Mouse (Mus musculus): Measurements from ENCODE around the gene Mrrf. TPM values are rescaled to one million over a fixed set of nuclear protein-coding genes. Genes with fewer than 3 reads are reported as not detected.
A peak's percentile ranks its signal among the peaks of the same experiment; 100 is the strongest.

Gene Mrrf
- polyA plus RNA-seq, 1 experiment from 2014 or later: 25.7 TPM

- no peak overlapping the region; the same call in 1 of the 2 replicates for H3K4me2 ChIP-seq
- H3K36me3 ChIP-seq (ENCODE audit: poor library complexity, severe bottlenecking): no peaks in the 10 kb centered on the region
- no peak overlapping the region for H3K4me3 ChIP-seq
- H3K27me3 ChIP-seq: peaks cover 62% of the 10 kb centered on the region
- no peak overlapping the region for H3K27ac ChIP-seq
- WGBS: 50% methylated on average over 4 of the region's 4 CpGs
- ATAC-seq: no peak
- H3K9ac ChIP-seq: no peak overlapping the region
- H3K4me1 ChIP-seq: peaks cover 26% of the 10 kb centered on the region
- no peaks in the 10 kb centered on the region for H3K9me3 ChIP-seq (replicated peaks)
These were observed 68.4 kb downstream of the Mrrf start for GRCm38 (mm10) chr2:36204595-36204994.

GRCm38 (mm10) chr2:36207071-36207470 lies 70.9 kb downstream of the Mrrf start:
- peaks cover 63% of the 10 kb centered on the region for H3K27me3 ChIP-seq
- peaks cover 25% of the 10 kb centered on the region for H3K4me1 ChIP-seq
- no peaks in the 10 kb centered on the region for H3K9me3 ChIP-seq (replicated peaks)
- no peak overlapping the region for H3K27ac ChIP-seq
- H3K4me3 ChIP-seq: no peak overlapping the region
- H3K4me2 ChIP-seq: no peak overlapping the region
- WGBS: 59% methylated on average over 11 of the region's 11 CpGs
- no peak overlapping the region; the same call in 1 of the 2 replicates for H3K9ac ChIP-seq
- H3K36me3 ChIP-seq (ENCODE audit: poor library complexity, severe bottlenecking): no peaks in the 10 kb centered on the region
- no peak for ATAC-seq

DNA sequence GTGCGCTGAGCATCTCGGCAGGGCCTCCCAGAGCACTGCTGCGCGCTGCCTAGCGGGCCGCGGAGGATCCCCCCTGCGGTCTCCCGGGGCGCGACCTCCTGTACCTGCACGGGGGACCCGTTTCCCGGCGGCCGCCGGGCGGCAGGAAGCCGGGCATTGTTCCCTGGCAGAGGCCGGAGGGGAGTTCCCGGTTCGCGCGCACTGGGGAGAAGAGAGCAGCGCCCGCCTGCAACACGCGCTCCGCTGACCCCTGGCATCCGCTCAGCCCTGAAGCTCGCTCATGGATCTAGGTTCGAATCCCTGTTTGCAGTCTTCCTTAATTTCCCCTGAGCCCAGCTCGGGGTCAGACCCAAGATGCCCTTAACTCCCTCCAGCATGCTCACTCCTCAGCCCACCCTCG lies 74.6 kb downstream of the Mrrf start:
- Histone ChIP-seq H3K27me3 (peaks cover 45% of the 10 kb centered on the region), H3K4me1 (peaks cover 14% of the 10 kb centered on the region), H3K4me2 (peak overlapping the region; percentile 40), H3K9ac (peak overlapping the region; percentile 50), H3K4me3 (peak overlapping the region; percentile 25), H3K36me3 (ENCODE audit: poor library complexity, severe bottlenecking) (no peaks in the 10 kb centered on the region), H3K27ac (no peak overlapping the region), H3K9me3 (replicated peaks) (no peaks in the 10 kb centered on the region)
- 3% methylated on average over 33 of the region's 34 CpGs for WGBS
- ATAC-seq: no peak

- no peak overlapping the region for H3K27ac ChIP-seq
- no peak overlapping the region for H3K9ac ChIP-seq
- H3K4me3 ChIP-seq: no peak overlapping the region
- 12% methylated on average over 7 of the region's 7 CpGs for WGBS
- H3K4me2 ChIP-seq: no peak overlapping the region
- peaks cover 45% of the 10 kb centered on the region for H3K27me3 ChIP-seq
- H3K36me3 ChIP-seq (ENCODE audit: poor library complexity, severe bottlenecking): no peaks in the 10 kb centered on the region
- peaks cover 14% of the 10 kb centered on the region for H3K4me1 ChIP-seq
- no peak for ATAC-seq
- H3K9me3 ChIP-seq (replicated peaks): no peaks in the 10 kb centered on the region
These were observed 75.6 kb downstream of the Mrrf start for GRCm38 (mm10) chr2:36211785-36212184.

DNA sequence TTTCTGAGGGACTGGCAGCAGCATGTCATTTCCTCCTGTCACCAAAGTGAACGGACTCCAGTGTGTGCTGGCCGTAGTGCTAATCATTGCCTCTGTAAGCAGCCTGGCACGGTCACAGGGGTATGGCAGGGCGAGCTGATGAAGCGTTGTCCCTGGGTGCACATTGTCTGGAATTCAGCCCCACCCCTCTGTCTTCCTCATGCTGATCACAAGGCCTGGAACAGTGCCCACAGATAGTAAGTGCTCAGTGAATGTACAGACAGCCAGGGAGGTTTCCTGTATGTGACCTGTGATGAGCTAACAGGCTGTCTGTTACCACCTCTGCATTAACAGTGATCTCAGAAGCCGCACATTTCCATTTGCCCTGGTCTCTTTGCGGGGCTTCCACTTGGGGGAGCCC lies 76.9 kb downstream of the Mrrf start:
- Histone ChIP-seq H3K4me1 (peaks cover 14% of the 10 kb centered on the region), H3K36me3 (ENCODE audit: poor library complexity, severe bottlenecking) (no peaks in the 10 kb centered on the region), H3K4me3 (no peak overlapping the region), H3K4me2 (no peak overlapping the region), H3K27ac (no peak overlapping the region), H3K9ac (no peak overlapping the region), H3K27me3 (peaks cover 42% of the 10 kb centered on the region), H3K9me3 (replicated peaks) (no peaks in the 10 kb centered on the region)
- 54% methylated on average over 7 of the region's 7 CpGs for WGBS
- no peak for ATAC-seq

- 7% methylated on average over 8 of the region's 8 CpGs for WGBS
- Histone ChIP-seq H3K27ac (no peak overlapping the region), H3K9ac (no peak overlapping the region), H3K36me3 (ENCODE audit: poor library complexity, severe bottlenecking) (no peaks in the 10 kb centered on the region), H3K4me3 (no peak overlapping the region), H3K4me2 (no peak overlapping the region), H3K4me1 (peaks cover 14% of the 10 kb centered on the region), H3K9me3 (replicated peaks) (no peaks in the 10 kb centered on the region), H3K27me3 (peaks cover 38% of the 10 kb centered on the region)
- peak; percentile 88 for ATAC-seq
These were observed 77.8 kb downstream of the Mrrf start for GRCm38 (mm10) chr2:36214023-36214422.

GRCm38 (mm10) chr2:36214425-36214824 lies 78.2 kb downstream of the Mrrf start:
- Histone ChIP-seq H3K9ac (no peak overlapping the region), H3K27ac (no peak overlapping the region), H3K27me3 (peaks cover 34% of the 10 kb centered on the region), H3K9me3 (replicated peaks) (no peaks in the 10 kb centered on the region), H3K4me2 (no peak overlapping the region), H3K4me1 (peaks cover 14% of the 10 kb centered on the region), H3K36me3 (ENCODE audit: poor library complexity, severe bottlenecking) (no peaks in the 10 kb centered on the region), H3K4me3 (no peak overlapping the region)
- ATAC-seq: no peak
- WGBS: 63% methylated on average over 5 of the region's 5 CpGs

GRCm38 (mm10) chr2:36215203-36215739 lies 79.1 kb downstream of the Mrrf start:
- no peak overlapping the region for H3K27ac ChIP-seq
- H3K9ac ChIP-seq: no peak overlapping the region
- H3K27me3 ChIP-seq: peaks cover 26% of the 10 kb centered on the region
- H3K36me3 ChIP-seq (ENCODE audit: poor library complexity, severe bottlenecking): no peaks in the 10 kb centered on the region
- H3K9me3 ChIP-seq (replicated peaks): no peaks in the 10 kb centered on the region
- no peak for ATAC-seq
- H3K4me2 ChIP-seq: no peak overlapping the region
- no peak overlapping the region for H3K4me3 ChIP-seq
- peaks cover 14% of the 10 kb centered on the region for H3K4me1 ChIP-seq
- 86% methylated on average over 5 of the region's 5 CpGs for WGBS

DNA sequence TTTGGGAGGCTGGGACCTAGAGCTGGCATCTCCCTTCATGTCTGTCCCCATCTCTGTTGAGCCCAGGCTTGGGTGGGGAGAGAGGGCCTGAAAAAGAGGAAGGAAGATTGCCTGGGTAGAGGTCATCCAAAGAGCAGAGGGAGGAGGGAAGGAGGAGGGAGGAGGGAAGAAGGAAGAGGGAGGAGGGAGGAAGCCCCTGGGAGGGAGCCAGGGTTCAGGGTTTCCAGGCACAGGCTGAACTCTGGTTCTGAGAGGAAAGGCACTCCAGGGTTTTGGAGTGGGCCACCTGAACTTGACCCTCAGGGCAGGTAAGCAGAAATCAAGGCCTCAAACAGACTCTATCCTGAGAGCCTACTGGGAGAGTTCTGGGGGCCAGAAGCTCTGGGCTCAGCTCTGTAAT lies 80.4 kb downstream of the Mrrf start:
- Histone ChIP-seq H3K9ac (no peak overlapping the region), H3K4me2 (no peak overlapping the region), H3K27me3 (peaks cover 15% of the 10 kb centered on the region), H3K4me1 (peaks cover 10% of the 10 kb centered on the region; the same call in 1 of the 2 replicates), H3K4me3 (no peak overlapping the region), H3K9me3 (replicated peaks) (no peaks in the 10 kb centered on the region), H3K27ac (no peak overlapping the region), H3K36me3 (ENCODE audit: poor library complexity, severe bottlenecking) (no peaks in the 10 kb centered on the region)
- no peak for ATAC-seq

- Histone ChIP-seq H3K36me3 (ENCODE audit: poor library complexity, severe bottlenecking) (no peaks in the 10 kb centered on the region), H3K9me3 (replicated peaks) (no peaks in the 10 kb centered on the region), H3K4me3 (no peak overlapping the region), H3K27me3 (peaks cover 10% of the 10 kb centered on the region), H3K27ac (no peak overlapping the region), H3K9ac (0 out of 2 replicates have a peak overlapping the region, but pooled peaks have one; percentile 6), H3K4me1 (peaks cover 10% of the 10 kb centered on the region; the same call in 1 of the 2 replicates), H3K4me2 (no peak overlapping the region)
- WGBS: 52% methylated on average over 4 of the region's 4 CpGs
- ATAC-seq: no peak
These were observed 80.9 kb downstream of the Mrrf start for GRCm38 (mm10) chr2:36216953-36217573.

GRCm38 (mm10) chr2:36217692-36218233 lies 81.6 kb downstream of the Mrrf start:
- no peak overlapping the region for H3K4me3 ChIP-seq
- 53% methylated on average over 5 of the region's 5 CpGs for WGBS

GRCm38 (mm10) chr2:36220106-36220505 lies 83.9 kb downstream of the Mrrf start:
- H3K4me1 ChIP-seq: no peaks in the 10 kb centered on the region
- ATAC-seq: no peak
- 87% methylated on average over 8 of the region's 8 CpGs for WGBS

More at GRCm38 (mm10) chr2:36217692-36218233, 81.6 kb downstream of the Mrrf start:
- Histone ChIP-seq H3K4me1 (peaks cover 10% of the 10 kb centered on the region; the same call in 1 of the 2 replicates), H3K27me3 (0 out of 2 replicates have a peak, but pooled peaks cover 3% of the 10 kb centered on the region), H3K36me3 (ENCODE audit: poor library complexity, severe bottlenecking) (no peaks in the 10 kb centered on the region), H3K9me3 (replicated peaks) (no peaks in the 10 kb centered on the region), H3K4me2 (no peak overlapping the region), H3K9ac (0 out of 2 replicates have a peak overlapping the region, but pooled peaks have one; percentile 6), H3K27ac (no peak overlapping the region)
- ATAC-seq: no peak

More at GRCm38 (mm10) chr2:36220106-36220505, 83.9 kb downstream of the Mrrf start:
- H3K27ac ChIP-seq: no peak overlapping the region
- H3K27me3 ChIP-seq: 0 out of 2 replicates have a peak, but pooled peaks cover 2% of the 10 kb centered on the region
- no peaks in the 10 kb centered on the region for H3K36me3 ChIP-seq (ENCODE audit: poor library complexity, severe bottlenecking)
- no peak overlapping the region for H3K4me3 ChIP-seq
- no peak overlapping the region for H3K9ac ChIP-seq
- H3K9me3 ChIP-seq (replicated peaks): no peaks in the 10 kb centered on the region
- no peak overlapping the region for H3K4me2 ChIP-seq

All from forebrain, embryonic 13.5 days (tissue).